Mouse (Mus musculus): Measurements from ENCODE around the gene Sema6d.
A peak's percentile ranks its signal among the peaks of the same experiment; 100 is the strongest.

Sema6d gene

GRCm38 (mm10) chr2:124620470-124620869, 530.7 kb downstream of the Sema6d start:
- DNase-seq: no peak

- DNase-seq: no peak
Measured at GRCm38 (mm10) chr2:124621972-124622621, 532.3 kb downstream of the Sema6d start.

- no peak for DNase-seq
Measured at GRCm38 (mm10) chr2:124624247-124624929, 534.6 kb downstream of the Sema6d start.

DNA sequence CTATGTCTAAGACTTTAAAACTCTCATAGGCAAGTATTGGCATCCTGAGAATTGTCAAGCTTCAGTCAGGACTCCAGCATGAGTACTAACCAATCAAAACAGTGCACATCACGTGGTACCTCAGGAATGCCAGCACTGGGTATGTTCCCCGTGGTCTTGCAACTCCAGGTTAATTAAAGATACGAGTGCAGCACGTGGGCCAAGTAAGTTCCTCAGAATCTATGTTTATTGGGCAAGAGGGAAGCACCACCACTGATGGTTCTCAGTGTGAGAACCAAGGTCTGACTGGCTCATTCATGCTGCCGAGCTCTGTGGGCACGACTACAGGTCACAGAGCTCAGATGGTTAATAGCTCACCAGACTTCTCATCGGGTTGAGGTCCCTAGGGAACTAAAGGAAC, 536.7 kb downstream of the Sema6d start:
- no peak for DNase-seq

GRCm38 (mm10) chr2:124627664-124628063, 537.9 kb downstream of the Sema6d start:
- no peak for DNase-seq

DNA sequence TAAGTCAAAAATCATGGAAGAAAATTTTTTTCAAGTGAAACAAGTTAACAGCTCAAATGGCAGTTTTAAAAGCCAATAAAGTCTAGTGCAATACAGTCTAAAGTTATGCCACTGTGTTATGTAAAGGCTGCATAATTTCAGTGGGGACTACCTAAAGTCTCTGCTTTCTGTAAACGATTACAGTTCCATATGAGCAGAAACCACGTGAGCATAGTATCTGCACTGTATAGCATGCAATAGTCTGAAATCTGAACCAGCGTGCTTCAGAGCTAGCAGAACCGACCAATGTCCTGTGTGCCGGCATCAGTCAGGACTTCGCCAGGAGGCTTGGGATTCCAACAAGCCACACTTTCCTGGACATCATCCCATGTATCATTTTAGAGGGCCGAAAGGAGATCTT, 538.9 kb downstream of the Sema6d start:
- no peak for DNase-seq

GRCm38 (mm10) chr2:124634400-124634998, 544.7 kb downstream of the Sema6d start:
- no peak for DNase-seq

GRCm38 (mm10) chr2:124635271-124635865, 545.6 kb downstream of the Sema6d start:
- DNase-seq: no peak

- DNase-seq: no peak
Measured at GRCm38 (mm10) chr2:124637080-124637479, 547.3 kb downstream of the Sema6d start.

GRCm38 (mm10) chr2:124639221-124639963, 549.6 kb downstream of the Sema6d start:
- DNase-seq: no peak

DNA sequence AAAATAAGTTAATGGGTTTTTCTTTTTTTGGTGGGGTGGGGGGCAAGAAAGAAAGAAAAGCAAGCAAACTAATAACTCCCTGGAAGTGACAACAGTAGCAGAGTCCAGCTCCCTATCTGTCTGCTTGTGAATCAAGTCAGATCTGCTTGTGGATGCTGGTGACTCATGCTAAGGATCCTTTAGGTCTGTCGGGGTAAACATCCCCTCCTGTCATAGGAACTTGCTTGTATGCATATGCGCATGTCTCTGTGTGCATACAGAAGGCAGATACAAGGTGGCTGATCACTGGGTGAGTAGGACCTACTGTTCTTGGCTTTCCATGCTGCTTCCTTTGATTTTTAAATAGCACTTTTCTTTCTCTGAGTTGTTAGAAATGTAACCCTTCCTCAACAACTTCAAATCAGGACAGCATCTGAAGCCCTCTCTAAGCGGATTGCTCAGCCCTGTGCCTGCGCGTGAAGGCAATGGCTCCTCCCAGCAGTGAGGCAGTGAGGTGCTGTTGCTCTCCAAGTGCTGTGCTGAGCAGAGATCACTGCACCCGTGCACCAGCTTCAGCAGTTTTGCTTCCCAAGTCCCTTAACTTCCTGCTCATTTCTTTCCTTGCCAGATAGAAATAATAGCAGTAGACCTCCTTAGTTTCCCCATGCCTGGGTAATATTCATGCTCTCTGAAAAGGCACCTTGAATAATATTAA, 550.9 kb downstream of the Sema6d start:
- no peak for DNase-seq

DNA sequence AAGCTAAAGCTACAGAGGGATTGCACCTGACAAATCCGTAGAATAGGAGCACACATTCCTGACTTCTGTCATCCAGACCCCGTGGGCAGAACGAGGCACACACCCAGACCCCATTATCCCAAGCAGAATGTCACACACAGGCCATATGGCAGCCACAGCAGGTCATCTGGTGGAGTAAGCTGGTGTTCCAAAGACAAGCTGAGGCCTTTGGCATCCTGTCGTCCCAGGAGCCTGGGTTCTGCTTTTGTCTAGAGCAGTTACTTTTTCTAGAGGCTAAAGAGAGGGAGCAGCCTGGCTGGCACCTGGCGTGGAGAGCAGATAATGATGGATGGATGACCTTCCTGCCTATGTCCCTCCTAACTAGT, 551.4 kb downstream of the Sema6d start:
- DNase-seq: no peak

DNA sequence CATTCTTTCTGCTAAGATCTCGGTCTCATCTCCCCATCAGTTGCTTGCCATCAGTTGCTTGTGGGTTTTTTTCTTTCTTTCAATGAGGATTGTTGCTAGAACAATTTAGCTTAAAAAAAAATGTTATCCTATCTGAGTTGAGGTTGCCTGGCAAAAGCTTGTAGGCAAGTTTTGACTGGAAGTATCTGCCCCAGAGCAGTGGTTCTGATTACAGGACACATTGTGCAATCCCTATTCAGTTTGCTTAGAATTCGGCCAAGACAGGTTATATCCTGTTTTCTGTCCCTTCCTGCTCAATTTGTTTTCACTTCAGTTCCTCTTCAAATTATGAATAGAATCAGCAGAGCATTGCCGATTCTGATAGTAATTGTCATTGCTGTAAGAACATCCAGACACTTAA, 552.4 kb downstream of the Sema6d start:
- no peak for DNase-seq

GRCm38 (mm10) chr2:124650609-124651008, 560.8 kb downstream of the Sema6d start:
- DNase-seq: no peak

DNA sequence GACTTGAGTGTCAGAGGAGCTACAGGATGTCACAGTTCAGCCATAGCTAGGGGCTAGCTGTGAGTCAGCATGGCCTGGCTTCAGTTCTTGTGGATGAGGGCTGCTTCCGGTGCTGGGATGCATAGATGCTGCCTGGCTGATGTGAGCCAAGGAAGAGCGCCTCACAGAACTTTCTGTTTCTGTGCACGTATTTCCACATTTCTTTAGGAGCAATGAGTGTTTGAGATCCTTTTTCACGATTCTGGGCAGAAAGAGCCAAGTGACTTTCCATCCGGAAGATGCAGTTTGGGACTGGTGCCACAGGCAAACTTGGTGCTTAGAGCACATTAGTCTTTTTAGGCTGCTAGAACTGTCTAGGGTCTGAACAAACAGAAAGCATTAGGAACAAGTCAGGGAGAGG, 561.4 kb downstream of the Sema6d start:
- peak; percentile 17 for DNase-seq

GRCm38 (mm10) chr2:124653161-124653560, 563.4 kb downstream of the Sema6d start:
- no peak for DNase-seq

DNA sequence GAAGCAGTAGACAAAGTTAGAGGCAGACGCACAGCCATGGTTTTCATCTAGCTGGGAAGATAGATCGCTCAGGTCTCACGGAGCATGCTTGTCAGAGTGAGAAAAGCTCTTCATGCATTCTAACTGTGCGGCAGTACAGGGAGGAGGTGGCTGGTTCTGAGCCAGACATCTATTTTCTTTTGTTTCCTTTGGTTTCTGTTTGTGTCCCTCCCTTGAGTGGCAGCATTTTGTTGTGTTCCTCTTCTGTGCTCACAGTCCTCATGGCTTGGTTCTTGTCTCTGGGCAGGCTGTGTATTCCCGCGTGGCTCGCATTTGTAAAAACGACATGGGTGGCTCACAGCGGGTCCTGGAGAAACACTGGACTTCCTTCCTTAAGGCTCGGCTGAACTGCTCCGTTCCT, 567.6 kb downstream of the Sema6d start:
- DNase-seq: no peak

GRCm38 (mm10) chr2:124658374-124658773, 568.6 kb downstream of the Sema6d start:
- no peak for DNase-seq

DNA sequence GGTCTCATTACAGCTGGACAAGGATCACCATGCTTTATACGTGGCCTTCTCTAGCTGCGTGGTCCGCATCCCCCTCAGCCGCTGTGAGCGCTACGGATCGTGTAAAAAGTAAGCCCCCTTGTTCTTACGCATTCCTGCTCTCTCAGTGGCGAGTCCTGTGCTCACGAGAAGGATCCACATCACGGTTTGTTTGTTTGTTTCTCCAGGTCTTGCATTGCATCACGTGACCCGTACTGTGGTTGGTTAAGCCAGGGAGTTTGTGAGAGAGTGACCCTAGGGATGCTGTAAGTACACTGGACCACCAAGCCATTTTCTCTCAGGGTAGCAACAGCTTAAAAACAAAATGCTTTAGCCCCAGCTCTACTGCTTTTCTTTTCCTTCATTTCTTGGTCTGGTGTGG, 569.8 kb downstream of the Sema6d start:
- no peak for DNase-seq

DNA sequence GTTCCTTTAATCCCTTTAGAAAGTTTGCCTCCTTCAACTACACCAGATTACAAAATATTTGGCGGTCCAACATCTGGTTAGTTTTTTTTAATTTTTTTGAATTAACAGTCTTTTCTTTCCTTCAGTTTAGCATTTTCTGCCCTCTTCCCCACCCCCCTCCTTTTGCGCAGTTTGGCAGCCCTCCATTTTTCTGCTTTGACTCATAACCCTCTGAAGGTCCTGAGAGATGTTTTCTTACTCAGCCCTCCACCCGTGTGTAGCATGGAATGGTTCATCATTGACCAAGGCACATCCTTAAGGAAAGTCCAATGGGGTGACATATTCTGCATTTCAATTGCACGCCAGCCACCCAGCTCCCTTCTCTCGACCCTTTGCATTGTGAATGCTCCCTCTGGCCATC, 570.9 kb downstream of the Sema6d start:
- no peak for DNase-seq

DNA sequence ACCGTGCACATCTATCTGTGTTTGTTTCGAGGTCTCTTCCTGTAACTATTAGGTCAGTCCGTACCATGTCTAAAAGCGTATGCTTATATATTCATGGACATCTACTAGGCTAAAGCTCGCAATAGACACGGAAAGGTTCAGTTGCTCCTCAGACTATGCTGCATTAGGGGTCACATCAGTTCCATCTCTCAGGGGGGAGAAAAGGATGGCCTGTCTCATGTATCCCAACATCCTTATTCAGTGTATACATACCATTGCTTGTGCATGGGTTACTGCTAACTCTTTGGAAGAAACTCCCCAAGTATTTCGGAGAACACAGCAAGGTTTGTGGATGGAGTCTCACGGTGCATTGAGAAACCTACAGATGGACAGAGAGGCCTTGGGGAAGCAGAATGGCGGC, 571.5 kb downstream of the Sema6d start:
- DNase-seq: no peak

DNA sequence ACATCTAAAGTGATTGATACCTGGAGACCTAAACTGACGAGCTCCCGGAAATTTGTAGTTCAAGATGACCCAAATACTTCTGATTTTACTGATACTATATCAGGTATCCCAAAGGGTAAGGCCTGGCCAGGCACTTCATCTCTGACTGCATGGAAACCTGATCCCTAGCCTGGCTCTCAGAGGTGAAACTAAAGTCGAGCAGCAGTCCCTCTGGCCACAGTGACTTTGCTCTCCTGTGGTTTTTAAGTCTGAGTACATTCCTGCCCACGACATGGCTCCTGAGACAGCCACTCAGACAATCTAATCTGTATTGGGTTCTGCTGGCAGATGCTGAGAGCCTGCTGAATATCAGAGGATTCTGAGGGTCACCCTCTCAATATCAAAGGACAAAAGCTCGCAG, 572.5 kb downstream of the Sema6d start:
- DNase-seq: no peak

DNA sequence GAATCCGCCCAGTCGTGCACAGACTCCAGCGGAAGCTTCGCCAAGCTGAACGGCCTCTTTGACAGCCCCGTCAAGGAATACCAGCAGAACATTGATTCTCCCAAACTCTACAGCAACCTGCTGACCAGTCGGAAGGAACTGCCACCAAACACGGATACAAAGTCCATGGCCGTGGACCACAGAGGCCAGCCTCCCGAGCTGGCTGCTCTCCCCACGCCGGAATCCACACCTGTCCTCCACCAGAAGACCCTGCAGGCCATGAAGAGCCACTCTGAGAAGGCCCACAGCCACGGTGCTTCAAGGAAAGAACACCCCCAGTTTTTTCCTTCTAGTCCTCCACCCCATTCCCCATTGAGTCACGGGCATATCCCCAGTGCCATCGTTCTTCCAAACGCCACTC, 574.4 kb downstream of the Sema6d start:
- DNase-seq: no peak
